Mouse (Mus musculus): ENCODE data around the gene Asb10.

Gene Asb10

DNA sequence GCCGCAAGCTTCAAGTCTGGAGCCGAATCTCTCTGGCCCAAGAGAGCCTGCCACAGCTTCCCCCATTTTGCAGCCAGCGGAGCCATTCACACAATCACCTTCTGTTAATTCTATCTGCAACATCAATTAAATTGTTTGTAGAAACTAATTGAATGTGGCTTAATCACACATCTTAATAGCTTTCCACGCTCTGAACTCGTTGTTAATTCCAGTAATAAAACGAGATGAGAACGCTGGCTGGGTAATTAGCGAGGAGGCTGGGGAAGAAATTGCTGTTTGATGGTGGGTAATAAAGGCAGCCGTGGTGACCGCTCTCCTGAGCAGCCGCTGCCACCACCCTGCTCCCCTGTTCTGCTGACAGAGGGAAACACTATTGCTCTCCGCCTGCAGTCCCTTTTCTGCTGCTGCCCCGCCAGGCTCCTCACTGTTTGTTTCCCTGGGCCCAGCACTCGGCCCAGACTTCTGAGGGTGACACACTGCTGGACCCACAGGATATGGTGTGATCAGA lies 50.3 kb downstream of the Asb10 start:
- in situ Hi-C loops (cut with MboI, MseI) = no loop called here

DNA sequence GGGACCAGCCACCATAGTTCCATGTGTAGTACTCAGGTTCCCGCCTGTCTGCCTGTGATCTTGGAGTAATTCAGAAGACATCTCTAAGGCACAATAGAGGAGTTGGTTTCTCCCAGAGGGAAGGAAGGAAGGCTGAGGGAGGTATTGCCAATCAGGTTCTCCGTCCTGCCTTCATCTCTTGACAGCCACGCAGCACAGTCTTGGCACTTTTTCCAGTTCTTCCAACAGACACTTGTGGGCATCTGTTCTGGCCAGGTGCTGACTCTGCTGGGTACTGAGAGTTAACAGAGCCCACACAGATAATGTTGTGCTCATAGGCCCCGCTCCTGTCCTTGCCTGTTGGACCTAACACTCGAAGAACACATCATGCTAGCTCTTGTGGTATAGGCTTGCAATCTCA lies 54.0 kb downstream of the Asb10 start:
- in situ Hi-C loops (cut with MboI, MseI) = no loop called here

DNA sequence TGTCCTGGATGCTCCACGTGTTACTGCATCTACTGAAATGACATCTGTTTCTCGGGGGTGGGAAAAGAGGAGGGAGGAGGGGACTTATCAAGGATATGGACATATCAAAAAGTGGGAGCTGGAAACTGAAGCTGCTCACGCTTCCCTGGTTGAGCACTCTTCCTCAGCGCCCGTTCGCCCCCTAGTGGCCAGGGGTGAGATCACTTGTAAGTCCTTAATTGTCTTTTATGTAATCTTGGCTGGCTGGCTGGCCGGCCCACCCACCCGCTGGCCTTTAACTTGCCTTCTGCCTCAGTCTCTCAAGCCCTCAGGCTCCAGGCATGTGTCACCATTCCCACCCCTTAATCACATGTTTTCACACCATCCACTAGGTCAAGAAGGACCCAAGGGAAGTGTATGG lies 54.7 kb downstream of the Asb10 start:
- in situ Hi-C loops (cut with MboI, MseI) = no loop called here

DNA sequence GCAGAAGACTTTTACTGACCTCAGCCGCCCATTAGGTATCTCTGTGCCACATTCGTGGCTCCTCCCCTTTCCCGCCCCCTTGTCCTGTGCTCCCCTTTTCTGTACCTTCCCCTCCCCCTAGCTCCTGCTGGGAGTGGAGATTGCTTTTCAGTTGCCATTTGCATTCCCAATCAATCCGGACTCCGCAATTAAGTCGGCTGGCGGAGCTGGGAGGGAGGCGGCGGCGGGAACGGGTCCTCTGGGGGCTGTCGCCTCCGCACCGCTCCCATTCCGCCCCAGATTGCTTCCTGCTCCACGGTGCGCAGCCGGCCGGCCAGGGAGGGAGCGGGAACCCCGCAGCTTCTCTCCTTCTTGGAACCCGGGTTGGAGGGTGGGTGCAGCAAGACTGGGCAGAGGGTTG lies 55.8 kb downstream of the Asb10 start:
- in situ Hi-C loops (cut with MboI, MseI) = no loop called here

DNA sequence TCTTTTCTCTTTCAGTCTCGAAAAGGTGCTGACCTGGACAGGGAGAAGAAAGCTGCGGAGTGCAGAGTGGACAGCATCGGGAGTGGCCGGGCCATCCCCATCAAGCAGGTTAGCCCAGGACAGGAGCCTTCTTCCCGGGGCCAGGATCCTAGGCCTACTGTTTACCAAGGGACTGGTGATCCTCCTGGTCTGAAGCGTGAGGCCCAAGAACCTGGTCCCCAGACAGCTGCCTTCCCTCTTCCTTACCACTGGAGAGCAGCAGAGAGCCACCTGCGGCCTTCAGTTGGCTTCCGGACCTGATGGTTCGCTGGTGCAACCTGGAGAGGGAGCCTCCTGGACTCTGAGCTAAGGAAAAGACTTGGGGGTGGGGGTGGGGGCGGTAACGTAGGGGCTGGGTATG lies 57.5 kb downstream of the Asb10 start:
- in situ Hi-C loops (cut with MboI, MseI) = no loop called here

All from T-helper 1 cell (primary cell).